Mouse (Mus musculus): ENCODE measurements around the gene Cog4. TPM values are rescaled to one million over a fixed set of nuclear protein-coding genes. Genes with fewer than 3 reads are reported as not detected.
A peak's percentile ranks its signal among the peaks of the same experiment; 100 is the strongest.
"Not testable (repeated sequence)": the region's sequence is repeated elsewhere in the genome, so short reads cannot be mapped to it uniquely, and the experiment has no call there.

The Cog4 gene
- polyA plus RNA-seq, 1 experiment from 2014 or later = 56.1 TPM

GRCm38 (mm10) chr8:110906682-110907081 is 60.3 kb downstream of the Cog4 start:
- WGBS = 86% methylated on average over 1 of the region's 1 CpGs
- H3K36me3 ChIP-seq (ENCODE audit: control insufficient read depth, insufficient read depth, low read length) = no peaks in the 10 kb centered on the region
- no peaks in the 10 kb centered on the region for H3K27me3 ChIP-seq (replicated peaks; ENCODE audit: control insufficient read depth, insufficient read depth, low read length)
- no peaks in the 10 kb centered on the region for H3K4me1 ChIP-seq (ENCODE audit: control insufficient read depth, insufficient read depth, low read length)
- H3K4me3 ChIP-seq (ENCODE audit: low read depth, low read length) = no peak overlapping the region
- H3K9ac ChIP-seq (ENCODE audit: low read length) = no peak overlapping the region
- ATAC-seq = no peak
- DNase-seq (ENCODE audit: low spot score) = no peak
- no peaks in the 10 kb centered on the region for H3K9me3 ChIP-seq (replicated peaks; ENCODE audit: control insufficient read depth, low read length)
- H3K4me2 ChIP-seq (ENCODE audit: low read length) = no peak overlapping the region
- H3K27ac ChIP-seq (ENCODE audit: low read depth, low read length) = no peak overlapping the region

DNA sequence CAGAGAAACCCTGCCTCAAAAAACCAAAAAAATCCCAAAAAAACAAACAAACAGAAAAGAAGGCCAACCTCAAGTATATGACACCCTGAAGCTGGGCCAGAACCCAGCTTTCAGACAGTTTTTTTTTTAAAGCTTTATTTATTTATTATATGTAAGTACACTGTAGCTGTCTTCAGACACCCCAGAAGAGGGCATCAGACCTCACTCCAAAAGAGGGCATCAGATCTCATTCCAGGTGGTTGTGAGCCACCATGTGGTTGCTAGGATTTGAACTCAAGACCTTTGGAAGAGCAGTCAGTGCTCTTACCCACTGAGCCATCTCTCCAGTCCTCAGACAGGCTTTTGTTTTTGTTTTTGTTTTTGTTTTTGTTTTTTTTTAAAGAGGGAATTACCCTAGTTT is 63.5 kb downstream of the Cog4 start:
- DNase-seq (ENCODE audit: low spot score); H3K27ac ChIP-seq (ENCODE audit: low read depth, low read length); H3K27me3 ChIP-seq (replicated peaks; ENCODE audit: control insufficient read depth, insufficient read depth, low read length); H3K4me1 ChIP-seq (ENCODE audit: control insufficient read depth, insufficient read depth, low read length); H3K9me3 ChIP-seq (replicated peaks; ENCODE audit: control insufficient read depth, low read length); H3K4me2 ChIP-seq (ENCODE audit: low read length); H3K36me3 ChIP-seq (ENCODE audit: control insufficient read depth, insufficient read depth, low read length); H3K9ac ChIP-seq (ENCODE audit: low read length); ATAC-seq; H3K4me3 ChIP-seq (ENCODE audit: low read depth, low read length): not testable (repeated sequence)

DNA sequence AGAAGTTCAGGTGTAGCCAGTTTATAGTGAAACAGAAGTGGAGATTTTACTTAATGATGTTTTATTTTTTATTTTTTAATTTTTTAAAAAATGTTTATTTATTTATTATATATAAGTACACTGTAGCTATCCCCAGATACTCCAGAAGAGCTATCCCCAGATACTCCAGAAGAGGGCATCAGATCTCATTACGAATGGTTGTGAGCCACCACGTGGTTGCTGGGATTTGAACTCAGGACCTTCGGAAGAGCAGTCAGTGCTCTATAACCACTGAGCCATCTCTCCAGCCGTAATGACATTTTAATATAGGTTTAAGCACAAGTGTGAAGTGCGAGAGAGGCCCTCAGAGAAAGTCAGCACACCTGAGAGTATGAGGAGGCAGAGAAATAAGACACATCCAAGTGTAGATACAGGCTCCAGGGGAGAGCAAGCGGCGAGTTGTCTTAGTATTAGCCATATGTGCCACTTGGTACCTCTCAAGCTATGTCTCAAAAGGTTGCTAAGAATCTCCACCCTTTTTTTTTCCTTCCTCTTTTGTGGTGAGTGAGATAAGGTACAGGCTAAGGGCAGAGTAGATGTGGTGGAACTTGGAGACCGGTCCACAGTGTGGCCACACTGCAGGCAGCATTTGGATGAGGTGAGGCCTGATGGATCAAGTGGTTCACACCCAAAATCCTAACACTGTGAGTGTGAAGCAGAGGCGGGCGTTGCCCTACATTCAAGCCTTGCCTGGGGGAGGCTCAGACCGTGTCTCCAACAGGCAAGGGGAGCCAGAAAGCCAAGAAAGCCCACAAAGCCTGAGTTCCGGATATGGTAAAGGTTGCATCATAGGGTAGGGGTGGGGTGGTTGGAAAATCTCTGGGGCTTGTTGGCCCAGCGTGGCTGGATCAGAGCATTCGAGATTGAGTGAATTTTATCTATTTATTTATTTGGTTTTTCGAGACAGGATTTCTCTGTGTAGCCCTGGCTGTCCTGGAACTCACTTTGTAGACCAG is 65.5 kb downstream of the Cog4 start:
- DNase-seq (ENCODE audit: low spot score) = no peak
- Histone ChIP-seq H3K27me3 (replicated peaks; ENCODE audit: control insufficient read depth, insufficient read depth, low read length) (no peaks in the 10 kb centered on the region), H3K36me3 (ENCODE audit: control insufficient read depth, insufficient read depth, low read length) (no peaks in the 10 kb centered on the region), H3K4me3 (ENCODE audit: low read depth, low read length) (no peak overlapping the region), H3K4me1 (ENCODE audit: control insufficient read depth, insufficient read depth, low read length) (no peaks in the 10 kb centered on the region), H3K27ac (ENCODE audit: low read depth, low read length) (no peak overlapping the region), H3K4me2 (ENCODE audit: low read length) (no peak overlapping the region), H3K9me3 (replicated peaks; ENCODE audit: control insufficient read depth, low read length) (no peaks in the 10 kb centered on the region), H3K9ac (ENCODE audit: low read length) (no peak overlapping the region)
- no peak for ATAC-seq
- WGBS = 87% methylated on average over 15 of the region's 15 CpGs

GRCm38 (mm10) chr8:110917415-110917814 is 71.0 kb downstream of the Cog4 start:
- Histone ChIP-seq H3K9ac (ENCODE audit: low read length) (no peak overlapping the region), H3K4me3 (ENCODE audit: low read depth, low read length) (no peak overlapping the region), H3K36me3 (ENCODE audit: control insufficient read depth, insufficient read depth, low read length) (no peaks in the 10 kb centered on the region), H3K9me3 (replicated peaks; ENCODE audit: control insufficient read depth, low read length) (no peaks in the 10 kb centered on the region), H3K4me2 (ENCODE audit: low read length) (no peak overlapping the region), H3K27me3 (replicated peaks; ENCODE audit: control insufficient read depth, insufficient read depth, low read length) (no peaks in the 10 kb centered on the region), H3K4me1 (ENCODE audit: control insufficient read depth, insufficient read depth, low read length) (peaks cover 15% of the 10 kb centered on the region), H3K27ac (ENCODE audit: low read depth, low read length) (no peak overlapping the region)
- ATAC-seq (no peak), DNase-seq (ENCODE audit: low spot score) (no peak)
- WGBS = 62% methylated on average over 2 of the region's 2 CpGs

GRCm38 (mm10) chr8:110918027-110918426 is 71.6 kb downstream of the Cog4 start:
- no peaks in the 10 kb centered on the region for H3K27me3 ChIP-seq (replicated peaks; ENCODE audit: control insufficient read depth, insufficient read depth, low read length)
- H3K4me1 ChIP-seq (ENCODE audit: control insufficient read depth, insufficient read depth, low read length) = peaks cover 15% of the 10 kb centered on the region
- no peak overlapping the region for H3K4me3 ChIP-seq (ENCODE audit: low read depth, low read length)
- ATAC-seq (no peak), DNase-seq (ENCODE audit: low spot score) (no peak)
- WGBS = 84% methylated on average over 11 of the region's 11 CpGs
- H3K36me3 ChIP-seq (ENCODE audit: control insufficient read depth, insufficient read depth, low read length) = no peaks in the 10 kb centered on the region
- no peaks in the 10 kb centered on the region for H3K9me3 ChIP-seq (replicated peaks; ENCODE audit: control insufficient read depth, low read length)
- no peak overlapping the region for H3K9ac ChIP-seq (ENCODE audit: low read length)
- H3K4me2 ChIP-seq (ENCODE audit: low read length) = no peak overlapping the region
- H3K27ac ChIP-seq (ENCODE audit: low read depth, low read length) = no peak overlapping the region

GRCm38 (mm10) chr8:110918460-110918859 is 72.1 kb downstream of the Cog4 start:
- ATAC-seq = no peak
- Histone ChIP-seq H3K4me2 (ENCODE audit: low read length) (no peak overlapping the region), H3K9ac (ENCODE audit: low read length) (no peak overlapping the region), H3K4me3 (ENCODE audit: low read depth, low read length) (no peak overlapping the region), H3K36me3 (ENCODE audit: control insufficient read depth, insufficient read depth, low read length) (no peaks in the 10 kb centered on the region), H3K27me3 (replicated peaks; ENCODE audit: control insufficient read depth, insufficient read depth, low read length) (no peaks in the 10 kb centered on the region), H3K9me3 (replicated peaks; ENCODE audit: control insufficient read depth, low read length) (no peaks in the 10 kb centered on the region), H3K27ac (ENCODE audit: low read depth, low read length) (no peak overlapping the region), H3K4me1 (ENCODE audit: control insufficient read depth, insufficient read depth, low read length) (peaks cover 15% of the 10 kb centered on the region)
- 77% methylated on average over 8 of the region's 8 CpGs for WGBS
- no peak for DNase-seq (ENCODE audit: low spot score)

DNA sequence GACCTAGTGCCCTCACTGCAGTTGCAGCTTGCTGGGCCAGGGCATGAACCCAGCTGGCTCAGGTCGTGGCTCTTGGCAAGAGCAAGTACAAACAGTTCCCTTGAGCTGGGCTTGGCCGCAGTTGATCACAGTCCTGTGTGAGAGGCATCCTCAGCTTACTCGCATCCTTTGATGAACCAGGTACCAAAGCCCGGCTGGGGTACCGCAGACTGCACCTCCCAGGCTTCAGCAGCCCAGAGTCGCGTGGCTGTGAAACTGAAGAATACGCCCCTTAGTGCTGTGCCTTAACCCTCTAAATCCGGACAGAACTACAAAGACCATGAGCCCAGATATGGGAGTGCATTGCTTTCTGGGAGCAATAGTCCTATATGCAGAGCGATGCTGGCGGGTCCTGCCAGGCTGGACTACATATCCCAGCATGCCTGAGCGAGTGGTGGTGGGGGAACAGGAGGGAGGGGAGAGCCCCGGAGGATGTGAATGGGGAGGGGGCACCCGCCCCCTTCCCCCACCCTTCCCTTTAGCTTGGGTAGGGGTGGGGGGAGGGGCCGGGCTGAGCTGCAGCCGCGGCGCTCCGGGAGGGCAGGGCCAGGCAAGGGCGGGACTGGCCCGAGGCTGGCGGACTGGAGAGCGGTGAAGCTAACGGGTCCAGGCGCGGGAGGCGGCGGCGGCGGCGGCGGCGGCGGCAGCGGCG is 73.1 kb downstream of the Cog4 start, which contains the start of gene St3gal2:
Gene St3gal2 (plus strand): TSS at position 582 of the 691 bp plus-strand sequence.
- no peaks in the 10 kb centered on the region for H3K9me3 ChIP-seq (replicated peaks; ENCODE audit: control insufficient read depth, low read length)
- no peaks in the 10 kb centered on the region for H3K27me3 ChIP-seq (replicated peaks; ENCODE audit: control insufficient read depth, insufficient read depth, low read length)
- H3K4me3 ChIP-seq (ENCODE audit: low read depth, low read length) = peak within 1 kb of the TSS; percentile 77
- ATAC-seq (peak; percentile 99), DNase-seq (ENCODE audit: low spot score) (peak; percentile 99)
- H3K27ac ChIP-seq (ENCODE audit: low read depth, low read length) = peak within 1 kb of the TSS; percentile 68
- peak within 1 kb of the TSS; percentile 88 for H3K9ac ChIP-seq (ENCODE audit: low read length)
- H3K36me3 ChIP-seq (ENCODE audit: control insufficient read depth, insufficient read depth, low read length) = 0 out of 2 replicates have a peak, but pooled peaks cover 2% of the 10 kb centered on the region
- H3K4me1 ChIP-seq (ENCODE audit: control insufficient read depth, insufficient read depth, low read length) = peaks cover 15% of the 10 kb centered on the region
- peak within 1 kb of the TSS; percentile 89 for H3K4me2 ChIP-seq (ENCODE audit: low read length)
- WGBS = under 1% methylated on average over 18 of the region's 36 CpGs

DNA sequence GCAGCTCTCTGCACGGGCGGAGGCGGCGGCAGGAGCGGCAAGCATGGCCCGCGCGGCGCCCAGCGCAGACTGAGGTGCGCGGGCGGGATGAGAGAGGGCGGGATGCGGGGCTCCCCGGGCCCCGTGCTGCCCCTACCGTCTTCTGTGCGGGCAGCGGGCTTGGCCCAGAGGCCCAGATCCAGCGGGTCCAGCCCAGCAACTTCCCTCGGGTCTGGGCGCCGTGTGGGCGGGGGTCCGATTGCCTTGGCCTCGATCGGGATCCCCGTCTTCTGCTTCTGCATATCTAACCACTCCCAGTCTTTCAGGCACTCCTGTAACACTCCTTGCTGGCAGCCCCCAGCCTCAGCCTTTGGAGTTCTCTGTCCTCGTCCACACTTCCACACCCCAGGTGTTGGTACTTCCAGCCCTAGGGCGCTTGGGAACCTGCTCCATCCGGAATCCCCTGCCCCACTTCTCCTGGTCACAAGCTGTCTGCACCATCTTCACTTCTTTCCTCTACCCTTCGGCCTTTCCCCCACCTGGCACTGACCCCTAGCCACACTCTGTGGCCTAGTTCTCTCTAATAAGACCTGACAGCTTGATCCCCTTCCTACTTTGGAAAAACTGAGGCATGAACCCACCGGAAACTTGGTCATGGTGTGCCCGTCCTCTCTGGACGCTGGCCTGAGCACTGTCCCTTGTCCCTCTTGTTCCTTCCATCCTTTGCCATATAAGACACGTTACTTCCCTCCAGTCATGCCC is 73.8 kb downstream of the Cog4 start:
- ATAC-seq = peak; percentile 77
- Histone ChIP-seq H3K4me3 (ENCODE audit: low read depth, low read length) (peak overlapping the region; percentile 77), H3K4me2 (ENCODE audit: low read length) (peak overlapping the region; percentile 89), H3K36me3 (ENCODE audit: control insufficient read depth, insufficient read depth, low read length) (0 out of 2 replicates have a peak, but pooled peaks cover 3% of the 10 kb centered on the region), H3K27me3 (replicated peaks; ENCODE audit: control insufficient read depth, insufficient read depth, low read length) (no peaks in the 10 kb centered on the region), H3K4me1 (ENCODE audit: control insufficient read depth, insufficient read depth, low read length) (peaks cover 15% of the 10 kb centered on the region), H3K9ac (ENCODE audit: low read length) (peak overlapping the region; percentile 88), H3K27ac (ENCODE audit: low read depth, low read length) (peak overlapping the region; percentile 68), H3K9me3 (replicated peaks; ENCODE audit: control insufficient read depth, low read length) (no peaks in the 10 kb centered on the region)
- DNase-seq (ENCODE audit: low spot score) = peak; percentile 27
- 2% methylated on average over 25 of the region's 37 CpGs for WGBS
